Mouse (Mus musculus) embryo, embryonic 11 days (tissue): ENCODE measurements around the gene Xcr1.

Experiments
- DNase-seq: peaks from one replicate; pipeline ENCODE4 v3.0.0-alpha.2; 2015

The Xcr1 gene

DNA sequence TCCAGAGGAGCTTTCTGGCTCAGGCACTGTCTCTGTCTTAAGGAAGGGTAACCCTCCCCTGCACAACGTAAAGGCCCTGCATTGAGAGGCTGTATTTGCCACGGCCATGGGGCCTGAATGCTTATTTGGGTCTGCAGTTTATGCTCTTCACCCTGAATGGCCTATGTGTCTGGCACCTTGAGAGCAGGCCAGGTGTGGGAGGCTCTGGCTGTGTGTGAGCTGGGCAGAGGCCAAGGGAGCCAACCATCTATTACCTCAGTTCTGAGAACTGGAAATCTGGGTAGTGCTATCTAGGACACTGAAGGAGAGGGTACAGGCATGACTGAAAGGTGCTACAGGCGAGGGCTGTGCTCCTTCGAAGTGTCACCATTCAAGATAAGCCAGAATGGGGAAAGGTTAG is 47.0 kb downstream of the Xcr1 start:
- DNase-seq = no peak

GRCm38 (mm10) chr9:123814326-123814725 is 47.5 kb downstream of the Xcr1 start:
- DNase-seq = no peak

DNA sequence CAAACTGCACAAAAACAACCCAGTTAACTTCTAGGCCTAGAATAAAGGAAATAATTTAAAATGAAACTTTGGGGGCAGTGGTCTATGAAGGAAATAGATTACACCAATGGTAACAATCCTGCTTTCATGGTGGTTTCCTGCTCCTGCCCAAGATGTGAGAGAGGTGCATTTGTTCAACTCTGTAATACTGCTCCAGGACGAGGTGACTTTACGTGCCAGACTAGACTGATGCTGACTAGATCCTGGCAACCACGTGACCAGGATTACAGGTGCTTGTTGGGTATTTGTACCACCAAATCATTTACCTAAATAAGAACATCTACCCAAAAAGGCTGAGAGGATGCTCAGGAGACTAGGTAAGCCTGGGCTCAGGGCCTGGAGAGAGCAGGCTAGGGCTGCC is 50.0 kb downstream of the Xcr1 start:
- DNase-seq = no peak

DNA sequence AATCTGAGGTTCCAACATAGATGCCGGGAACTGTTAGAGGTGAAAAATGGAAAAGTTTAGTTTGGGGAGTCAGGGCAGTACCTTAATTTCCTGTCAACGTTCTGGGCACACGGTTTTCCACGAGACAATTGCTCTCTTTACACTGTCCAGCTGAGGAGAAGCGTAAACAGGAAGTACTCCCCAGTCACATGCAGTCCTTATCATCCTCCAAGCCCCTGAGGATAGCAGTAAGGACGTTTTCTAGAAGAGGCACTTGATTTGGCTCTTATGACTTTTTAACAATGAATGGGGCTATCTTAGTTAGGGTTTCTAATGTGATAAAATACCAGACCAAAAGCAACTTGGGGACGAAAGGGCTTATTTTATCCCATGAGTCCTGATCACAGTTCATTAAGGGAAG is 53.2 kb downstream of the Xcr1 start:
- no peak for DNase-seq

DNA sequence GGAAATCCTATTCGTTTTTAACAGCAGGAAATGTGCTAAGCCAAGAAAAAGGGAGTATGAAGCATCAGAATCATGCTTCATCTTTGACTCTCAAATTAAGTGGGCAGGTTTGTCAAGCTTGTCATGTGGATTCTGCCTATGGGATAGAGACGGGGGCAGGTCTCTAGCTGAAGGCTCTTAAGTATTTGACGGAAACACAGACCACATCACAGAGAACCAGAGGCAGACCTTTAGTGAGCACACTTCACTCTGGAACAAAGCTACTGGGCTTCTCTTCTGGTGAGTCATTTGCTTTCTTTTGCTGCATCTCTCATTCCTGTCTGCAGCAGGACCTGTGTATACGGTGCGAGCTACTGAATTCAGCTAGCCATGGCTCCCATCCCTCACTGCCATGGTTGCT is 55.6 kb downstream of the Xcr1 start, which contains the start of gene Cxcr6:
Cxcr6 (plus strand) TSS at position 209 of the 400 bp plus-strand sequence.
- no peak for DNase-seq

DNA sequence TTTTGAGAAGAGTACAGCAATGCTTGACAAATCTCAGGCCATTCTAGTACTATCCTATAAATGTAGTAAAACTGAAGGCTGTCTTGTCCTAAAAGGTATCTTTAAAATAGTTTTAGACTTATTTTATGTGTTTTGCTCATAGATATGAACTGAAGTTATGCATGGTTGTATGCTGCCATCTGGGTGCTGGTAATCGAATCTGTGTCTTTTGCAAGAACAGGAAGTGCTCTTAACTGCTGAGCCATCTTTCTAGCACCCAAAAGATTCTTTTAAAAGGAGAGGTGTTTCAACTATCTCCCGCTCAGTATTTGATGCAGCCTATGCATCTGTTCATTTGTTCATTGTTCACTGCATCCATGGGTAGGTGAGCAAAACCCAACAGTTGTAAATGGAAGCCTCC is 56.6 kb downstream of the Xcr1 start:
- DNase-seq = no peak

- no peak for DNase-seq
Measured at GRCm38 (mm10) chr9:123802896-123803295, 58.9 kb downstream of the Xcr1 start.

DNA sequence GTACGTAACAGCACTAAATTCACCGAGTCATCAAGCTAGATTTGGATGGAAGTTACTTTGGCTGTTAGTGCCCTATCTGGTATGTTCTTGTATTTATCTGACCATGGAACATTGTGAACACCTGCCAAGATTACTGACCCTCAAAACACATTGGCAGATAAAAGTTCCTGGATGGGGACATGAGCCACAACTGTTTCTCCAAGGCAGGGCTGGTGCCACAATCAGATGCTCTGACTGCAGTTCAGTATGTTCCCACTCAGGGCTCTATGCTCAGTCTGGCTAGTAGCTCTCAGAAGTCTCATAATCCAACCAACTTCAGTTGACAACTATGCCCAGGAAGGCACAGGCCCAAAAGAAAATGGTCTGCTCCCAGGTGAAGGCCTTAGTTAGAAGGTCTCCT is 59.4 kb downstream of the Xcr1 start:
- DNase-seq = no peak
